Mouse (Mus musculus) B cell, adult 62 days (primary cell): Measurements from ENCODE around the gene Olfr93. TPM values are rescaled to one million over a fixed set of nuclear protein-coding genes. Genes with fewer than 3 reads are reported as not detected.

Experiments used
- total RNA-seq: library from RNA; stranded (reverse); gene quantifications from 4 replicates; pipeline ENCODE4 v1.2.4, GENCODE M21; 2023

Olfr93 gene
- total RNA-seq = not detected in 4 replicates

GRCm38 (mm10) chr17:37161394-37161793, at the start of gene Olfr93:
Gene Olfr93, minus strand, starts transcription at chr17:37161494.

DNA sequence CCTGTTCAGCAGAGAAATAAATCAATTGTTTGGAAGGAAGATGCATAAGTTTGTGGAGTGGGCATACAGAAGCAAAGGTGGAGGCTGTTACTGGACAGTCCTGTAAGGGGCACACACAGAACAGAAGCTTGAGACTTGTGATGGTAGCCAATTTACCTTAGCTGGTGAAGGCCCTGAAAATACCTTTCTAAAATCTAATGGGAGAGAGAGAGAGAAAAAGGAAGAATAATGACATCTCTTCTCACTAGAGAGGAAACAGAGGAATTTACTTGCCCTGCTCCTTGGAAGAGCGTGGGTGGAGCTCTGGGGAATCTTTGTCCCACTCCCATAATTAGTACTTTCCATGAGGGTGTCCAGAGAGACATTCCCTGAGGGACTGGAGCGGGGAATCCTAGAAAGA, 39.6 kb upstream of the Olfr93 start, which contains the start of gene Olfr94:
Gene Olfr94 (minus strand): TSS at position 101 of the 400 bp plus-strand sequence.

DNA sequence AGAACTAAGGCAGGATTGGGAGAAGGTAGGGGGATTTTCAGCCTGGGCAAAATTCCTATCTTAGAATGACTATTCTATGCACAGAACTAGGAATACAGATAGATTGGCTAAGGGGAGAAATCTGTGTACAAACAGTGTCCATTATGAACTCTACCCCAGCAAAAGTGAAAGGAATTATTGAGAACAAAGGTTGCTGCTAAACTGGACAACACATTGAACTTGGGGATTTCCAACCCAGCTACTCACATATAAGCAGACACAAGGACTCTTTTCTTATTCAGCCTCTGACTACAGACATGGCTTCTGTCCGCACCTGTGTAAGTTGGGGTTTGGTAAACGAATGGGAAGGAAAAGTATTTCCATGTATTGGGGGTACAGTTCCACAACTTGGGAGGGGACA, 32.4 kb upstream of the Olfr93 start, which contains the start of gene Ubd:
Gene Ubd (plus strand): TSS at position 237 of the 400 bp plus-strand sequence.

DNA sequence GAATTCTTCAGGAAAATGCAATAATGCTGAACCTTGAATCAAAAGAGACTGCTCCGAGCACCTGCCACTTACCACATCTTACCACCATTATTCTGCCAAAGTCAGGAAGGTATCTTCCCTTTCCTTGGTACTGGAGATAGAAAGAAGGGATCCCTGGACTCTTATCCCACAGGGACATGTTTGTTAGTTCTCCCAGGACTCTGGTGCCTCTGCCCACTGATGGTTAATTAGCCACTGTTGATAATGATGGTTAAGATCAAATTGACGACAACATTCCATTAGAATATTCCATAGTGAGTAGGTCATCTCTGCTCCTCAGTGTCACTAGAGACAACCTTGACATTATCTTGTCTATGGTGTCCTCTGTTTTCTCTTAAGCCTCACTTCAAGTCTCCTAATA, 41.3 kb downstream of the Olfr93 start, which contains the start of gene Olfr92:
Gene Olfr92 (minus strand): TSS at position 101 of the 400 bp plus-strand sequence.

GRCm38 (mm10) chr17:37098178-37098577, 63.1 kb downstream of the Olfr93 start, which contains the start of gene Olfr91:
Gene Olfr91, minus strand, starts transcription at chr17:37098278.

Other genes with a start within 250 kb of the Olfr93 start
- not detected in 4 replicates for gene Rnf39, start 218.6 kb downstream of the Olfr93 start, total RNA-seq
- gene Ppp1r11, start 209.8 kb downstream of the Olfr93 start, total RNA-seq = 96.5 to 112 TPM (median 98.9 TPM) in 4 replicates
- 74.9 to 82.2 TPM (median 80.0 TPM) in 4 replicates for gene Znrd1, start 202.9 kb downstream of the Olfr93 start, total RNA-seq
- gene Znrd1as, start 202.9 kb downstream of the Olfr93 start, total RNA-seq = 1.0 to 2.7 TPM (median 1.3 TPM) in 4 replicates
- not detected in 4 replicates for gene 2410137M14Rik, start 180.3 kb downstream of the Olfr93 start, total RNA-seq
- gene H2-M5, start 172.0 kb downstream of the Olfr93 start, total RNA-seq = not detected in 4 replicates
- not detected in 4 replicates for gene Zfp57, start 160.3 kb downstream of the Olfr93 start, total RNA-seq
- not detected in 4 replicates for gene Mog, start 138.1 kb downstream of the Olfr93 start, total RNA-seq
- 63.3 to 72.7 TPM (median 66.7 TPM) in 4 replicates for gene Gabbr1, start 115.5 kb downstream of the Olfr93 start, total RNA-seq
- 0.21 TPM in 1 of 4 replicates, not detected in the others for gene Olfr90, start 73.0 kb downstream of the Olfr93 start, total RNA-seq
- not detected in 4 replicates for gene Olfr91, start 63.2 kb downstream of the Olfr93 start, total RNA-seq
- gene Olfr92, start 41.4 kb downstream of the Olfr93 start, total RNA-seq = not detected in 4 replicates
- 0.89 TPM in 1 of 4 replicates, not detected in the others for gene Ubd, start 32.4 kb upstream of the Olfr93 start, total RNA-seq
- gene Olfr94, start 39.5 kb upstream of the Olfr93 start, total RNA-seq = not detected in 4 replicates
- not detected in 4 replicates for gene Olfr95, start 51.6 kb upstream of the Olfr93 start, total RNA-seq
- gene Olfr96, start 58.7 kb upstream of the Olfr93 start, total RNA-seq = not detected in 4 replicates
- gene Olfr97, start 75.8 kb upstream of the Olfr93 start, total RNA-seq = not detected in 4 replicates
- gene Olfr98, start 102.3 kb upstream of the Olfr93 start, total RNA-seq = not detected in 4 replicates
- gene H2-M3, start 108.7 kb upstream of the Olfr93 start, total RNA-seq = 56.5 to 62.1 TPM (median 57.9 TPM) in 4 replicates
- gene Olfr99, start 122.0 kb upstream of the Olfr93 start, total RNA-seq = not detected in 4 replicates
- gene Olfr101, start 142.8 kb upstream of the Olfr93 start, total RNA-seq = not detected in 4 replicates
- gene Olfr102, start 155.6 kb upstream of the Olfr93 start, total RNA-seq = not detected in 4 replicates
- not detected in 4 replicates for gene Olfr103, start 178.2 kb upstream of the Olfr93 start, total RNA-seq
- gene Olfr104-ps, start 198.1 kb upstream of the Olfr93 start, total RNA-seq = not detected in 4 replicates
- gene Olfr105-ps, start 217.5 kb upstream of the Olfr93 start, total RNA-seq = not detected in 4 replicates
- not detected in 4 replicates for gene Olfr106-ps, start 228.9 kb upstream of the Olfr93 start, total RNA-seq
- 0.15 TPM in 1 of 4 replicates, not detected in the others for gene Olfr107, start 237.7 kb upstream of the Olfr93 start, total RNA-seq